9 mouse cellular contexts compared by ENCODE assay signal in the genomic region with DNA sequence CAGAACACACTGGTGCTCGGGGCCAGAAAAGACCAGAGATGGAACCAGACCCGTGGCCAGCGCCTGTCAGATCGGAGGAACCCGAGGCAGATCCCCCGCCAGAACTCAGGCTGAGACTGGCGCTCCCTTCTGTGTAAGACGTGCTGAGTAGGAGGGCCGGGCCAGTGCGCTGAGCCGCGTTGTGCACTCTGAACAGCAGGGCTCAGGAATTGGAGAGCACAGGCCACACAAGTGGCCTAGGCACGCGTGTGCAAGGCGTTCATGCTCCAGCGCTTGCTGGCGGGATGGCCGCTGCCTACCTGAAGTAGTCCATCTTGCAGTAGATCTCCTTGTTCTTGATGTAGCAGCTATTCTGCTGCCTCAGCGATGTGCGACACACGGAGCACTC. TPM values are rescaled to one million over a fixed set of nuclear protein-coding genes. Genes with fewer than 3 reads are reported as not detected.
DNase-seq lines count a peak whose midpoint lies in the region; ATAC-seq lines count a peak whose summit lies in the region.
"Had no signal": no experiment of that assay in that cellular context is flagged by ENCODE, and none has a peak within 500 bp of the region (broad histone marks: within the 10 kb centered on the region; RNA-seq: fewer than 3 reads in every experiment).

No protein-coding gene starts in this region.

- no peaks in the 10 kb centered on the region for H3K36me3 ChIP-seq in embryonic facial prominence, embryonic 11.5 days (replicated peaks; ENCODE audit: control insufficient read depth, insufficient read depth, low read depth, low read length)
- H3K36me3 ChIP-seq in megakaryocyte, embryonic 14.5 days (replicated peaks; ENCODE audit: low read length): no peaks in the 10 kb centered on the region

- WGBS in embryonic facial prominence, embryonic 11.5 days: under 1% methylated on average over 21 of the region's 21 CpGs

- H3K4me1 ChIP-seq in embryonic facial prominence, embryonic 11.5 days (ENCODE audit: control insufficient read depth, insufficient read depth, low read length): peaks cover 16% of the 10 kb centered on the region; the same call in 1 of the 2 replicates
- peaks cover 44% of the 10 kb centered on the region for H3K4me1 ChIP-seq in megakaryocyte, embryonic 14.5 days

- H3K27me3 ChIP-seq in embryonic facial prominence, embryonic 11.5 days (ENCODE audit: control insufficient read depth, insufficient read depth, low read length): peaks cover 70% of the 10 kb centered on the region
- H3K27me3 ChIP-seq in megakaryocyte, embryonic 14.5 days (replicated peaks): peaks cover 99% of the 10 kb centered on the region

- intact Hi-C loops in left cerebral cortex, postnatal 14 days (cut with DNase I): no loop called here

- 0 out of 2 replicates have a peak, but pooled peaks have one; percentile 14 for ATAC-seq in embryonic facial prominence, embryonic 11.5 days (replicated peaks; ENCODE audit: insufficient number of reproducible peaks, low FRiP score, low TSS enrichment, low read depth)

- DNase-seq in gastrocnemius, postnatal 10 days: peak; percentile 29
- DNase-seq in gastrocnemius, adult 18-20 months (ENCODE audit: low spot score): no peak
- peak; percentile 59 for DNase-seq in embryonic facial prominence, embryonic 11.5 days (ENCODE audit: low spot score)
- DNase-seq in induced T-regulatory cell, adult 2 months (ENCODE audit: low read depth): peak; percentile 13
- DNase-seq in testis, postnatal 14 days (ENCODE audit: low spot score): no peak
- no peak for DNase-seq in left cerebral cortex, postnatal 14 days (ENCODE audit: low spot score in 2 of 2)
- DNase-seq in spleen, postnatal 4 days (ENCODE audit: low spot score in 2 of 2): no peak

- peak overlapping the region; percentile 57 for H3K4me3 ChIP-seq in embryonic facial prominence, embryonic 11.5 days (ENCODE audit: low read depth, low read length)
- H3K4me3 ChIP-seq in megakaryocyte, embryonic 14.5 days (replicated peaks): peak overlapping the region; percentile 87
- H3K4me3 ChIP-seq: erythroblast, embryonic 14.5 days had no signal

- peak overlapping the region; percentile 74 for H3K4me2 ChIP-seq in embryonic facial prominence, embryonic 11.5 days (ENCODE audit: low read depth, low read length)

- H3K27ac ChIP-seq in embryonic facial prominence, embryonic 11.5 days (replicated peaks; ENCODE audit: low read depth, low read length): peak overlapping the region; percentile 66

- no peaks in the 10 kb centered on the region for H3K9me3 ChIP-seq in embryonic facial prominence, embryonic 11.5 days (replicated peaks; ENCODE audit: control insufficient read depth, low read length)
- no peaks in the 10 kb centered on the region for H3K9me3 ChIP-seq in megakaryocyte, embryonic 14.5 days

- H3K9ac ChIP-seq in embryonic facial prominence, embryonic 11.5 days (replicated peaks; ENCODE audit: low read length): peak overlapping the region; percentile 80

RNA-seq across cellular contexts. Expression of a gene that starts 2.7 kb away (rescaled TPM):
- total RNA-seq in gastrocnemius, postnatal 10 days (2021): 1 to 10 TPM; 3.3 to 6.2 TPM
- total RNA-seq in gastrocnemius, adult 18-20 months (2021): 1 to 10 TPM in 1 of 2 experiments, under 1 TPM in 1; 0.94 to 1.4 TPM
- polyA plus RNA-seq in embryonic facial prominence, embryonic 11.5 days (2014; fragmentation: Nextera tagmentation; extraction: Ambion mirVana): 10.9 and 11.6 TPM in 2 replicates
- 0.18 TPM in 1 of 2 replicates, not detected in the other for polyA plus RNA-seq in megakaryocyte, embryonic 14.5 days (2012; ENCODE audit: insufficient read depth, low replicate concordance)
- 10 to 100 TPM; 20.7 to 21.9 TPM for total RNA-seq in left cerebral cortex, postnatal 14 days (2021)
- polyA plus RNA-seq: erythroblast, embryonic 14.5 days had no signal

RNA-seq across cellular contexts. Expression of a gene that starts 33.6 kb away (rescaled TPM):
- 10 to 100 TPM; 18.7 to 21.4 TPM for total RNA-seq in gastrocnemius, postnatal 10 days (2021)
- 10 to 100 TPM; 12.9 to 14.8 TPM for total RNA-seq in gastrocnemius, adult 18-20 months (2021)
- polyA plus RNA-seq in embryonic facial prominence, embryonic 11.5 days (2014; fragmentation: Nextera tagmentation; extraction: Ambion mirVana): 33.8 and 39.3 TPM in 2 replicates
- polyA plus RNA-seq in megakaryocyte, embryonic 14.5 days (2012; ENCODE audit: insufficient read depth, low replicate concordance): 2.5 and 6.8 TPM in 2 replicates
- total RNA-seq in left cerebral cortex, postnatal 14 days (2021): 10 to 100 TPM; 14.2 to 16.1 TPM

RNA-seq across cellular contexts. Expression of a gene that starts 34.0 kb away (rescaled TPM):
- total RNA-seq in gastrocnemius, postnatal 10 days (2021): 10 to 100 TPM; 32.9 to 33.3 TPM
- 10 to 100 TPM; 31.4 to 34.1 TPM for total RNA-seq in gastrocnemius, adult 18-20 months (2021)
- 109 and 114 TPM in 2 replicates for polyA plus RNA-seq in embryonic facial prominence, embryonic 11.5 days (2014; fragmentation: Nextera tagmentation; extraction: Ambion mirVana)
- 4.2 TPM in 1 of 2 replicates, not detected in the other for polyA plus RNA-seq in megakaryocyte, embryonic 14.5 days (2012; ENCODE audit: insufficient read depth, low replicate concordance)
- total RNA-seq in left cerebral cortex, postnatal 14 days (2021): 10 to 100 TPM; 53.2 to 55.2 TPM

RNA-seq across cellular contexts. Expression of a gene that starts 53.3 kb away (rescaled TPM):
- not detected for total RNA-seq in gastrocnemius, postnatal 10 days (2021)
- not detected for total RNA-seq in gastrocnemius, adult 18-20 months (2021)
- not detected in 2 replicates for polyA plus RNA-seq in embryonic facial prominence, embryonic 11.5 days (2014; fragmentation: Nextera tagmentation; extraction: Ambion mirVana)
- polyA plus RNA-seq in megakaryocyte, embryonic 14.5 days (2012; ENCODE audit: insufficient read depth, low replicate concordance): not detected in 2 replicates
- total RNA-seq in left cerebral cortex, postnatal 14 days (2021): 1 to 10 TPM; 1.3 to 1.8 TPM
- polyA plus RNA-seq: erythroblast, embryonic 14.5 days had no signal

RNA-seq across cellular contexts. Expression of a gene that starts 53.3 kb away (rescaled TPM):
- 100 to 1,000 TPM; 278 to 336 TPM for total RNA-seq in gastrocnemius, postnatal 10 days (2021)
- 100 to 1,000 TPM; 309 to 366 TPM for total RNA-seq in gastrocnemius, adult 18-20 months (2021)
- 200 and 206 TPM in 2 replicates for polyA plus RNA-seq in embryonic facial prominence, embryonic 11.5 days (2014; fragmentation: Nextera tagmentation; extraction: Ambion mirVana)
- polyA plus RNA-seq in megakaryocyte, embryonic 14.5 days (2012; ENCODE audit: insufficient read depth, low replicate concordance): 30.0 and 76.6 TPM in 2 replicates
- total RNA-seq in left cerebral cortex, postnatal 14 days (2021): 100 to 1,000 TPM; 186 to 200 TPM

Comparison
In these comparisons a context has a peak if more than half of its experiments do, and no peak if none do; other contexts are left out.
1. DNase-seq: peak in gastrocnemius, postnatal 10 days (single experiment), embryonic facial prominence, embryonic 11.5 days (single experiment) and induced T-regulatory cell, adult 2 months (single experiment); none in gastrocnemius, adult 18-20 months (single experiment), testis, postnatal 14 days (single experiment), left cerebral cortex, postnatal 14 days (0 of 2) and spleen, postnatal 4 days (0 of 2).